Mouse (Mus musculus): ENCODE measurements at regions not wholly inside any gene's neighbourhood (a gene's known extent, or its start where the extent isn't known, plus 50 kb on each side); places are given as distances from the start of the nearest gene placed in this dataset.

- H3K9me3 ChIP-seq, result no peaks in the 10 kb centered on the region
- no peak for DNase-seq (ENCODE audit: low spot score)
- H3K27ac ChIP-seq (replicated peaks), result no peak overlapping the region
- no peaks in the 10 kb centered on the region for H3K4me1 ChIP-seq
- H3K4me3 ChIP-seq, result no peak overlapping the region
- no peaks in the 10 kb centered on the region for H3K27me3 ChIP-seq (replicated peaks; ENCODE audit: low read depth, poor library complexity, severe bottlenecking)
- H3K36me3 ChIP-seq (replicated peaks), result no peaks in the 10 kb centered on the region
Measured at GRCm38 (mm10) chrX:92981141-92981540, 305.1 kb upstream of the Arx start.

GRCm38 (mm10) chrX:93002236-93002976 is 283.8 kb upstream of the Arx start:
- Histone ChIP-seq H3K27me3 (replicated peaks; ENCODE audit: low read depth, poor library complexity, severe bottlenecking) (no peaks in the 10 kb centered on the region), H3K36me3 (replicated peaks) (no peaks in the 10 kb centered on the region), H3K27ac (replicated peaks) (no peak overlapping the region), H3K9me3 (no peaks in the 10 kb centered on the region), H3K4me3 (no peak overlapping the region), H3K4me1 (0 out of 2 replicates have a peak, but pooled peaks cover 3% of the 10 kb centered on the region)
- peak; percentile 25 for DNase-seq (ENCODE audit: low spot score)
- WGBS, result 56% methylated on average over 9 of the region's 9 CpGs

GRCm38 (mm10) chrX:93006681-93007080 is 279.6 kb upstream of the Arx start:
- no peaks in the 10 kb centered on the region for H3K9me3 ChIP-seq
- no peak overlapping the region for H3K4me3 ChIP-seq
- 0 out of 2 replicates have a peak, but pooled peaks cover 3% of the 10 kb centered on the region for H3K4me1 ChIP-seq
- no peak overlapping the region for H3K27ac ChIP-seq (replicated peaks)
- no peaks in the 10 kb centered on the region for H3K27me3 ChIP-seq (replicated peaks; ENCODE audit: low read depth, poor library complexity, severe bottlenecking)
- WGBS, result 86% methylated on average over 2 of the region's 2 CpGs
- no peak for DNase-seq (ENCODE audit: low spot score)
- no peaks in the 10 kb centered on the region for H3K36me3 ChIP-seq (replicated peaks)

- no peak for DNase-seq (ENCODE audit: low spot score)
- Histone ChIP-seq H3K36me3 (replicated peaks) (no peaks in the 10 kb centered on the region), H3K4me3 (no peak overlapping the region), H3K27ac (replicated peaks) (no peak overlapping the region), H3K27me3 (replicated peaks; ENCODE audit: low read depth, poor library complexity, severe bottlenecking) (no peaks in the 10 kb centered on the region), H3K9me3 (no peaks in the 10 kb centered on the region), H3K4me1 (no peaks in the 10 kb centered on the region)
- 81% methylated on average over 2 of the region's 2 CpGs for WGBS
Measured at GRCm38 (mm10) chrX:93011578-93011977, 274.7 kb upstream of the Arx start.

GRCm38 (mm10) chrX:93016391-93016790 is 269.9 kb upstream of the Arx start:
- Histone ChIP-seq H3K27ac (replicated peaks) (no peak overlapping the region), H3K27me3 (replicated peaks; ENCODE audit: low read depth, poor library complexity, severe bottlenecking) (no peaks in the 10 kb centered on the region), H3K4me3 (no peak overlapping the region), H3K36me3 (replicated peaks) (no peaks in the 10 kb centered on the region), H3K9me3 (no peaks in the 10 kb centered on the region), H3K4me1 (no peaks in the 10 kb centered on the region)
- 61% methylated on average over 3 of the region's 3 CpGs for whole genome bisulfite sequencing
- no peak for DNase-seq (ENCODE audit: low spot score)

- H3K9me3 ChIP-seq, result no peaks in the 10 kb centered on the region
- H3K36me3 ChIP-seq (replicated peaks), result no peaks in the 10 kb centered on the region
- no peak overlapping the region for H3K4me3 ChIP-seq
- 71% methylated on average over 1 of the region's 1 CpGs for WGBS
- H3K27ac ChIP-seq (replicated peaks), result no peak overlapping the region
- no peaks in the 10 kb centered on the region for H3K27me3 ChIP-seq (replicated peaks; ENCODE audit: low read depth, poor library complexity, severe bottlenecking)
- no peak for DNase-seq (ENCODE audit: low spot score)
- H3K4me1 ChIP-seq, result no peaks in the 10 kb centered on the region
Measured at GRCm38 (mm10) chrX:93041096-93041495, 245.1 kb upstream of the Arx start.

- Histone ChIP-seq H3K4me1 (no peaks in the 10 kb centered on the region), H3K27me3 (replicated peaks; ENCODE audit: low read depth, poor library complexity, severe bottlenecking) (no peaks in the 10 kb centered on the region)
- WGBS, result 73% methylated on average over 3 of the region's 3 CpGs
Measured at GRCm38 (mm10) chrX:93042736-93043135, 243.5 kb upstream of the Arx start.

GRCm38 (mm10) chrX:93048967-93049754 is 237.1 kb upstream of the Arx start:
- H3K4me1 ChIP-seq, result no peaks in the 10 kb centered on the region
- H3K4me3 ChIP-seq, result no peak overlapping the region
- H3K9me3 ChIP-seq, result no peaks in the 10 kb centered on the region
- 89% methylated on average over 1 of the region's 1 CpGs for WGBS
- H3K27me3 ChIP-seq (replicated peaks; ENCODE audit: low read depth, poor library complexity, severe bottlenecking), result no peaks in the 10 kb centered on the region
- no peaks in the 10 kb centered on the region for H3K36me3 ChIP-seq (replicated peaks)
- DNase-seq (ENCODE audit: low spot score), result no peak
- no peak overlapping the region for H3K27ac ChIP-seq (replicated peaks)

More at GRCm38 (mm10) chrX:93042736-93043135, 243.5 kb upstream of the Arx start:
- no peak for DNase-seq (ENCODE audit: low spot score)
- H3K27ac ChIP-seq (replicated peaks), result no peak overlapping the region
- no peaks in the 10 kb centered on the region for H3K9me3 ChIP-seq
- no peak overlapping the region for H3K4me3 ChIP-seq
- no peaks in the 10 kb centered on the region for H3K36me3 ChIP-seq (replicated peaks)

GRCm38 (mm10) chrX:93049755-93050143 is 236.5 kb upstream of the Arx start:
- H3K4me1 ChIP-seq, result no peaks in the 10 kb centered on the region
- H3K27ac ChIP-seq (replicated peaks), result no peak overlapping the region
- H3K9me3 ChIP-seq, result no peaks in the 10 kb centered on the region
- no peak for DNase-seq (ENCODE audit: low spot score)
- WGBS, result 78% methylated on average over 3 of the region's 3 CpGs
- H3K4me3 ChIP-seq, result no peak overlapping the region
- no peaks in the 10 kb centered on the region for H3K36me3 ChIP-seq (replicated peaks)
- H3K27me3 ChIP-seq (replicated peaks; ENCODE audit: low read depth, poor library complexity, severe bottlenecking), result no peaks in the 10 kb centered on the region

- no peaks in the 10 kb centered on the region for H3K4me1 ChIP-seq
- 79% methylated on average over 4 of the region's 4 CpGs for WGBS
- H3K4me3 ChIP-seq, result no peak overlapping the region
- H3K36me3 ChIP-seq (replicated peaks), result no peaks in the 10 kb centered on the region
- no peaks in the 10 kb centered on the region for H3K9me3 ChIP-seq
- no peaks in the 10 kb centered on the region for H3K27me3 ChIP-seq (replicated peaks; ENCODE audit: low read depth, poor library complexity, severe bottlenecking)
- no peak for DNase-seq (ENCODE audit: low spot score)
- no peak overlapping the region for H3K27ac ChIP-seq (replicated peaks)
Measured at GRCm38 (mm10) chrX:93059533-93059932, 226.7 kb upstream of the Arx start.

GRCm38 (mm10) chrX:93068884-93069283 is 217.4 kb upstream of the Arx start:
- no peaks in the 10 kb centered on the region for H3K4me1 ChIP-seq
- WGBS, result 65% methylated on average over 7 of the region's 7 CpGs
- no peaks in the 10 kb centered on the region for H3K36me3 ChIP-seq (replicated peaks)
- DNase-seq (ENCODE audit: low spot score), result no peak
- no peak overlapping the region for H3K27ac ChIP-seq (replicated peaks)
- H3K4me3 ChIP-seq, result no peak overlapping the region
- H3K27me3 ChIP-seq (replicated peaks; ENCODE audit: low read depth, poor library complexity, severe bottlenecking), result no peaks in the 10 kb centered on the region; the same call in 1 of the 2 replicates
- no peaks in the 10 kb centered on the region for H3K9me3 ChIP-seq

GRCm38 (mm10) chrX:93069569-93070289 is 216.5 kb upstream of the Arx start:
- Histone ChIP-seq H3K9me3 (no peaks in the 10 kb centered on the region), H3K36me3 (replicated peaks) (no peaks in the 10 kb centered on the region), H3K27me3 (replicated peaks; ENCODE audit: low read depth, poor library complexity, severe bottlenecking) (no peaks in the 10 kb centered on the region; the same call in 1 of the 2 replicates), H3K4me1 (no peaks in the 10 kb centered on the region), H3K4me3 (0 out of 2 replicates have a peak overlapping the region, but pooled peaks have one; percentile 30), H3K27ac (replicated peaks) (no peak overlapping the region)
- 17% methylated on average over 13 of the region's 13 CpGs for WGBS
- DNase-seq (ENCODE audit: low spot score), result peak; percentile 42

Data from embryonic facial prominence, embryonic 10.5 days (tissue).